Mouse (Mus musculus): ENCODE measurements around the gene Serping1.

- TF ChIP-seq CTCF (IDR thresholded peaks at IDR 0.05; ENCODE audit: extremely low read depth, insufficient read depth, low read length) (no peak), POLR2A (IDR thresholded peaks at IDR 0.05; ENCODE audit: extremely low read depth, insufficient read depth, low read length) (no peak)
These were observed 37.8 kb downstream of the Serping1 start for GRCm38 (mm10) chr2:84737451-84737925.

Data from cortical plate, adult 2 months (tissue).